Comparison of ENCODE assay signal across 13 mouse cellular contexts in genomic region chr17:80947075-80947960, GRCm38 (mm10). TPM values are rescaled to one million over a fixed set of nuclear protein-coding genes. Genes with fewer than 3 reads are reported as not detected.
DNase-seq lines count a peak whose midpoint lies in the region; ATAC-seq and TF ChIP-seq lines count a peak whose summit lies in the region.
"Had no signal": no experiment of that assay in that cellular context is flagged by ENCODE, and none has a peak within 500 bp of the region (broad histone marks: within the 10 kb centered on the region; RNA-seq: fewer than 3 reads in every experiment).

No protein-coding gene starts in this region.

- no peak for ATAC-seq in kidney, embryonic 14.5 days (ENCODE audit: low FRiP score, low TSS enrichment)
- ATAC-seq in forebrain, postnatal 0 days: no peak
- no peak for ATAC-seq in midbrain, embryonic 15.5 days (replicated peaks)
- no peak for ATAC-seq in inflammation-experienced regulatory T-cells, adult 6 months

- peak; percentile 22 for DNase-seq in kidney, adult 11 months
- peak; percentile 67 for DNase-seq in brain, adult 2 months (ENCODE audit: low read depth, low spot score)
- DNase-seq in forebrain, postnatal 0 days: no peak
- DNase-seq in cerebellum, adult 9-11 months: no peak
- DNase-seq: adrenal gland, adult 8-10 months; gastrocnemius, postnatal 25 days; lung, embryonic 14.5 days; right cerebral cortex, adult 18-20 months had no signal

- H3K27ac ChIP-seq in kidney, embryonic 14.5 days (ENCODE audit: low read depth, low read length): no peak overlapping the region
- H3K27ac ChIP-seq in forebrain, postnatal 0 days (ENCODE audit: low read depth, low read length): no peak overlapping the region
- no peak overlapping the region for H3K27ac ChIP-seq in midbrain, embryonic 15.5 days
- H3K27ac ChIP-seq: heart, embryonic 13.5 days had no signal

- peaks cover 24% of the 10 kb centered on the region for H3K27me3 ChIP-seq in kidney, embryonic 14.5 days (ENCODE audit: control insufficient read depth, insufficient read depth, low read length)
- H3K27me3 ChIP-seq in forebrain, postnatal 0 days (ENCODE audit: insufficient read depth, low read length): no peaks in the 10 kb centered on the region
- H3K27me3 ChIP-seq in midbrain, embryonic 15.5 days (replicated peaks): no peaks in the 10 kb centered on the region

- H3K9me3 ChIP-seq in kidney, embryonic 14.5 days (ENCODE audit: control insufficient read depth, low read length): no peaks in the 10 kb centered on the region
- H3K9me3 ChIP-seq in forebrain, postnatal 0 days (ENCODE audit: low read length): no peaks in the 10 kb centered on the region
- H3K9me3 ChIP-seq in midbrain, embryonic 15.5 days: no peaks in the 10 kb centered on the region
- H3K9me3 ChIP-seq: heart, embryonic 13.5 days had no signal

- TF ChIP-seq CTCF in forebrain, postnatal 0 days (IDR thresholded peaks at IDR 0.05; ENCODE audit: low read depth): no peak

- WGBS in kidney, embryonic 14.5 days: 81% methylated on average over 12 of the region's 12 CpGs
- 73% methylated on average over 12 of the region's 12 CpGs for WGBS in forebrain, postnatal 0 days
- WGBS in midbrain, embryonic 15.5 days: 76% methylated on average over 12 of the region's 12 CpGs

- H3K4me1 ChIP-seq in kidney, embryonic 14.5 days (ENCODE audit: control insufficient read depth, insufficient read depth, low read length): peaks cover 2% of the 10 kb centered on the region; the same call in 1 of the 2 replicates
- H3K4me1 ChIP-seq in forebrain, postnatal 0 days (ENCODE audit: insufficient read depth): no peaks in the 10 kb centered on the region
- peaks cover 17% of the 10 kb centered on the region for H3K4me1 ChIP-seq in midbrain, embryonic 15.5 days

- no peak overlapping the region for H3K4me3 ChIP-seq in kidney, embryonic 14.5 days (ENCODE audit: low read length)
- peak overlapping the region; percentile 39 for H3K4me3 ChIP-seq in forebrain, postnatal 0 days (ENCODE audit: low read depth, low read length)
- H3K4me3 ChIP-seq in midbrain, embryonic 15.5 days: peak overlapping the region; percentile 42
- H3K4me3 ChIP-seq: heart, embryonic 13.5 days had no signal

- no peak overlapping the region for H3K9ac ChIP-seq in kidney, embryonic 14.5 days (ENCODE audit: low read depth, low read length)
- H3K9ac ChIP-seq in forebrain, postnatal 0 days: no peak overlapping the region
- no peak overlapping the region for H3K9ac ChIP-seq in midbrain, embryonic 15.5 days
- H3K9ac ChIP-seq: heart, embryonic 13.5 days; lung, embryonic 14.5 days had no signal

- no peaks in the 10 kb centered on the region for H3K36me3 ChIP-seq in kidney, embryonic 14.5 days (ENCODE audit: control insufficient read depth, insufficient read depth, low read length)
- no peaks in the 10 kb centered on the region for H3K36me3 ChIP-seq in forebrain, postnatal 0 days (ENCODE audit: insufficient read depth)
- no peaks in the 10 kb centered on the region for H3K36me3 ChIP-seq in midbrain, embryonic 15.5 days (replicated peaks)
- H3K36me3 ChIP-seq: heart, embryonic 13.5 days had no signal

- no peak overlapping the region for H3K4me2 ChIP-seq in kidney, embryonic 14.5 days (replicated peaks; ENCODE audit: low read depth, low read length)
- peak overlapping the region; percentile 54 for H3K4me2 ChIP-seq in forebrain, postnatal 0 days (ENCODE audit: low read depth)
- peak overlapping the region; percentile 66 for H3K4me2 ChIP-seq in midbrain, embryonic 15.5 days

RNA-seq across cellular contexts. Expression of gene Tmem178, which starts 2.9 kb away (rescaled TPM):
- polyA plus RNA-seq in kidney, embryonic 14.5 days (2014; fragmentation: Nextera tagmentation; extraction: Ambion mirVana): 10.8 and 11.7 TPM in 2 replicates
- 33.3 and 35.2 TPM in 2 replicates for total RNA-seq in forebrain, postnatal 0 days (2014; rRNA removed)
- 34.0 and 34.6 TPM in 2 replicates for polyA plus RNA-seq in forebrain, postnatal 0 days (2015; fragmentation: Nextera tagmentation; extraction: Ambion mirVana)
- polyA plus RNA-seq in midbrain, embryonic 15.5 days (2015; fragmentation: Nextera tagmentation; extraction: Ambion mirVana): 23.5 and 24.7 TPM in 2 replicates
- polyA plus RNA-seq in inflammation-experienced regulatory T-cells, adult 6 months (2017; shearing (Covaris generic)): not detected
- polyA plus RNA-seq: C2C12 had no signal

Comparison
In these comparisons a context has a peak if more than half of its experiments do, and no peak if none do; other contexts are left out.
1. DNase-seq: peak in kidney, adult 11 months (single experiment) and brain, adult 2 months (single experiment); none in forebrain, postnatal 0 days (single experiment) and cerebellum, adult 9-11 months (single experiment).
2. RNA of gene Tmem178, which starts 2.9 kb away (polyA plus RNA-seq): 34.0 to 34.6 TPM in forebrain, postnatal 0 days, 23.5 to 24.7 TPM in midbrain, embryonic 15.5 days and 10.8 to 11.7 TPM in kidney, embryonic 14.5 days; not detected in inflammation-experienced regulatory T-cells, adult 6 months; every median in the first group is over 10 times any median in the second.